Mouse (Mus musculus): ENCODE results near the gene Gm28308.

GRCm38 (mm10) chr6:52226569-52227257, 13.6 kb upstream of the Gm28308 start:
- no peak for TF ChIP-seq CTCF (IDR thresholded peaks at IDR 0.05; ENCODE audit: low read depth)
- no peak for TF ChIP-seq EP300 (IDR thresholded peaks at IDR 0.05; ENCODE audit: low read depth)

Measured in liver, embryonic 14.5 days (tissue).